Mouse (Mus musculus) heart, embryonic 12.5 days (tissue): ENCODE measurements around the gene Fgf5. TPM values are rescaled to one million over a fixed set of nuclear protein-coding genes. Genes with fewer than 3 reads are reported as not detected.

Experiments used
- ATAC-seq: fragments of 200-750 bp; cut with Nextera tagmentation; 2 replicates; pipeline ENCODE4 v1.8.0; 2017; ENCODE audit warnings: moderate TSS enrichment, moderate library complexity; ENCODE audit not compliant: insufficient number of reproducible peaks, low FRiP score
- H3K27ac ChIP-seq: fragments of 300-500 bp; sonication (generic); 2 replicates; pipeline ENCODE4 v1.5.1; 2016; ENCODE audit warnings: mild to moderate bottlenecking, moderate library complexity; ENCODE audit not compliant: poor library complexity, severe bottlenecking
- H3K27me3 ChIP-seq: fragments of 300-500 bp; sonication (generic); replicated peaks from 2 replicates; pipeline ENCODE4 v1.6.1; 2016; ENCODE audit warnings: mild to moderate bottlenecking, moderate library complexity
- H3K36me3 ChIP-seq: fragments of 300-500 bp; sonication (generic); 2 replicates; pipeline ENCODE4 v1.6.1; 2016; ENCODE audit warnings: mild to moderate bottlenecking, moderate library complexity
- H3K4me1 ChIP-seq: fragments of 300-500 bp; sonication (generic); replicated peaks from 2 replicates; pipeline ENCODE4 v1.6.1; 2016; ENCODE audit warnings: mild to moderate bottlenecking
- H3K4me2 ChIP-seq: fragments of 300-500 bp; sonication (generic); 2 replicates; pipeline ENCODE4 v1.6.1; 2016; ENCODE audit warnings: mild to moderate bottlenecking, moderate library complexity
- H3K4me3 ChIP-seq: fragments of 300-500 bp; sonication (generic); 2 replicates; pipeline ENCODE4 v1.5.1; 2016; ENCODE audit warnings: mild to moderate bottlenecking
- H3K9ac ChIP-seq: fragments of 300-500 bp; sonication (generic); 2 replicates; pipeline ENCODE4 v1.6.1; 2016; ENCODE audit warnings: mild to moderate bottlenecking, moderate library complexity
- H3K9me3 ChIP-seq: fragments of 300-500 bp; sonication (generic); replicated peaks from 2 replicates; pipeline ENCODE4 v1.6.1; 2016; ENCODE audit warnings: mild to moderate bottlenecking, moderate library complexity
- WGBS: fragments of 180-500 bp; shearing (Covaris S2); methylation state at CpG from one replicate; pipeline ENCODE4 v1.1.7; 2016; 5-methylcytosine and 5-hydroxymethylcytosine counted together
- polyA plus RNA-seq: library from polyadenylated mRNA; unstranded; fragments of >200 nt; fragmentation: Nextera tagmentation; extraction: Ambion mirVana; gene quantifications from 2 replicates; pipeline ENCODE4 v1.2.1, GENCODE M21; 2016

The Fgf5 gene
- polyA plus RNA-seq, result 0.60 and 0.93 TPM in 2 replicates

- H3K9me3 ChIP-seq, result no peaks in the 10 kb centered on the region
- under 1% methylated on average over 78 of the region's 80 CpGs for WGBS
- peak within 1 kb of the TSS; percentile 61 for H3K9ac ChIP-seq
- no peaks in the 10 kb centered on the region for H3K36me3 ChIP-seq
- H3K27ac ChIP-seq, result no peak within 1 kb of the TSS
- peak within 1 kb of the TSS; percentile 83 for H3K4me2 ChIP-seq
- H3K4me1 ChIP-seq, result 0 out of 2 replicates have a peak, but pooled peaks cover 4% of the 10 kb centered on the region
- peak; percentile 83 for ATAC-seq
- H3K4me3 ChIP-seq, result peak within 1 kb of the TSS; percentile 55
- H3K27me3 ChIP-seq, result peaks cover 48% of the 10 kb centered on the region
Measured at GRCm38 (mm10) chr5:98253838-98254821, at the start of gene Fgf5. TSS of gene Fgf5 (plus strand) at chr5:98254184.

- Histone ChIP-seq H3K4me1 (no peaks in the 10 kb centered on the region), H3K9ac (no peak overlapping the region), H3K4me3 (no peak overlapping the region), H3K27me3 (no peaks in the 10 kb centered on the region), H3K4me2 (no peak overlapping the region), H3K27ac (no peak overlapping the region), H3K9me3 (no peaks in the 10 kb centered on the region), H3K36me3 (no peaks in the 10 kb centered on the region)
- WGBS, result 69% methylated on average over 4 of the region's 4 CpGs
- ATAC-seq, result no peak
Measured at GRCm38 (mm10) chr5:98212501-98212900, 41.5 kb upstream of the Fgf5 start.

- H3K27ac ChIP-seq, result no peak overlapping the region
- peaks cover 4% of the 10 kb centered on the region; the same call in 1 of the 2 replicates for H3K4me1 ChIP-seq
- 72% methylated on average over 4 of the region's 4 CpGs for WGBS
- no peak overlapping the region for H3K4me2 ChIP-seq
- H3K27me3 ChIP-seq, result no peaks in the 10 kb centered on the region
- no peak overlapping the region for H3K9ac ChIP-seq
- H3K36me3 ChIP-seq, result no peaks in the 10 kb centered on the region
- ATAC-seq, result no peak
- H3K4me3 ChIP-seq, result no peak overlapping the region
- H3K9me3 ChIP-seq, result no peaks in the 10 kb centered on the region
Measured at GRCm38 (mm10) chr5:98221956-98222355, 32.0 kb upstream of the Fgf5 start.

- 55% methylated on average over 2 of the region's 2 CpGs for WGBS
- Histone ChIP-seq H3K4me3 (no peak overlapping the region), H3K9me3 (no peaks in the 10 kb centered on the region), H3K4me1 (no peaks in the 10 kb centered on the region), H3K36me3 (no peaks in the 10 kb centered on the region), H3K27ac (no peak overlapping the region), H3K4me2 (no peak overlapping the region), H3K9ac (no peak overlapping the region), H3K27me3 (no peaks in the 10 kb centered on the region)
- no peak for ATAC-seq
Measured at GRCm38 (mm10) chr5:98226710-98227109, 27.3 kb upstream of the Fgf5 start.

- Histone ChIP-seq H3K36me3 (no peaks in the 10 kb centered on the region), H3K4me3 (no peak overlapping the region), H3K4me2 (no peak overlapping the region), H3K9ac (no peak overlapping the region), H3K27ac (no peak overlapping the region), H3K9me3 (no peaks in the 10 kb centered on the region), H3K27me3 (no peaks in the 10 kb centered on the region), H3K4me1 (no peaks in the 10 kb centered on the region)
- ATAC-seq, result no peak
- WGBS, result 67% methylated on average over 6 of the region's 6 CpGs
Measured at GRCm38 (mm10) chr5:98229456-98229855, 24.5 kb upstream of the Fgf5 start.

GRCm38 (mm10) chr5:98238466-98238865, 15.5 kb upstream of the Fgf5 start:
- Histone ChIP-seq H3K4me2 (no peak overlapping the region), H3K27ac (no peak overlapping the region), H3K9ac (no peak overlapping the region), H3K27me3 (no peaks in the 10 kb centered on the region), H3K4me1 (no peaks in the 10 kb centered on the region), H3K36me3 (no peaks in the 10 kb centered on the region), H3K4me3 (no peak overlapping the region), H3K9me3 (no peaks in the 10 kb centered on the region; the same call in 1 of the 2 replicates)
- WGBS, result 75% methylated on average over 6 of the region's 6 CpGs
- no peak for ATAC-seq

- Histone ChIP-seq H3K27ac (no peak overlapping the region), H3K4me3 (no peak overlapping the region), H3K9me3 (no peaks in the 10 kb centered on the region; the same call in 1 of the 2 replicates), H3K9ac (no peak overlapping the region), H3K4me1 (no peaks in the 10 kb centered on the region), H3K27me3 (no peaks in the 10 kb centered on the region), H3K36me3 (no peaks in the 10 kb centered on the region), H3K4me2 (no peak overlapping the region)
- whole genome bisulfite sequencing, result 89% methylated on average over 12 of the region's 12 CpGs
- ATAC-seq, result no peak
Measured at GRCm38 (mm10) chr5:98241322-98241829, 12.6 kb upstream of the Fgf5 start.

- Histone ChIP-seq H3K9me3 (no peaks in the 10 kb centered on the region), H3K27me3 (no peaks in the 10 kb centered on the region), H3K4me1 (no peaks in the 10 kb centered on the region), H3K4me3 (no peak overlapping the region), H3K27ac (no peak overlapping the region), H3K9ac (no peak overlapping the region), H3K36me3 (no peaks in the 10 kb centered on the region), H3K4me2 (no peak overlapping the region)
- ATAC-seq, result no peak
- WGBS, result 37% methylated on average over 8 of the region's 8 CpGs
Measured at GRCm38 (mm10) chr5:98245303-98245702, 8.7 kb upstream of the Fgf5 start.

- Histone ChIP-seq H3K4me1 (no peaks in the 10 kb centered on the region), H3K27me3 (peaks cover 5% of the 10 kb centered on the region; the same call in 1 of the 2 replicates), H3K9ac (no peak overlapping the region), H3K36me3 (no peaks in the 10 kb centered on the region), H3K27ac (no peak overlapping the region), H3K4me2 (no peak overlapping the region), H3K4me3 (no peak overlapping the region), H3K9me3 (no peaks in the 10 kb centered on the region)
- ATAC-seq, result no peak
- WGBS, result 28% methylated on average over 4 of the region's 4 CpGs
Measured at GRCm38 (mm10) chr5:98245976-98246375, 8.0 kb upstream of the Fgf5 start.

GRCm38 (mm10) chr5:98246826-98247225, 7.2 kb upstream of the Fgf5 start:
- Histone ChIP-seq H3K9ac (no peak overlapping the region), H3K27ac (no peak overlapping the region), H3K36me3 (no peaks in the 10 kb centered on the region), H3K4me1 (no peaks in the 10 kb centered on the region), H3K27me3 (peaks cover 6% of the 10 kb centered on the region), H3K4me2 (no peak overlapping the region), H3K4me3 (no peak overlapping the region), H3K9me3 (no peaks in the 10 kb centered on the region)
- 71% methylated on average over 7 of the region's 7 CpGs for WGBS
- ATAC-seq, result no peak

GRCm38 (mm10) chr5:98247516-98247915, 6.5 kb upstream of the Fgf5 start:
- H3K9me3 ChIP-seq, result no peaks in the 10 kb centered on the region
- 55% methylated on average over 2 of the region's 2 CpGs for WGBS
- H3K4me1 ChIP-seq, result no peaks in the 10 kb centered on the region
- H3K4me3 ChIP-seq, result no peak overlapping the region
- H3K27me3 ChIP-seq, result peaks cover 11% of the 10 kb centered on the region
- no peak overlapping the region for H3K27ac ChIP-seq
- no peaks in the 10 kb centered on the region for H3K36me3 ChIP-seq
- no peak overlapping the region for H3K4me2 ChIP-seq
- ATAC-seq, result no peak
- H3K9ac ChIP-seq, result no peak overlapping the region
